Mouse (Mus musculus) liver, embryonic 11.5 days (tissue): ENCODE measurements around the gene Sgtb. TPM values are rescaled to one million over a fixed set of nuclear protein-coding genes. Genes with fewer than 3 reads are reported as not detected.
A peak's percentile ranks its signal among the peaks of the same experiment; 100 is the strongest.

Experiments
- ATAC-seq: fragments of 200-750 bp; cut with Nextera tagmentation; replicated peaks from 2 replicates; pipeline ENCODE4 v1.8.0; 2017; ENCODE audit warnings: moderate number of reproducible peaks, mild to moderate bottlenecking, moderate TSS enrichment, moderate library complexity; ENCODE audit not compliant: low FRiP score
- DNase-seq: peaks from one replicate; pipeline ENCODE4 v3.0.0-alpha.2; 2017; ENCODE audit warnings: low spot score
- H3K27ac ChIP-seq: fragments of 300-500 bp; sonication (generic); 2 replicates; pipeline ENCODE4 v1.5.1; 2014; ENCODE audit warnings: mild to moderate bottlenecking, low read depth, low read length, control low read depth
- H3K27me3 ChIP-seq: fragments of 300-500 bp; sonication (generic); replicated peaks from 2 replicates; pipeline ENCODE4 v1.6.1; 2014; ENCODE audit warnings: low read length, mixed read lengths; ENCODE audit not compliant: control insufficient read depth, insufficient read depth
- H3K36me3 ChIP-seq: fragments of 300-500 bp; sonication (generic); 2 replicates; pipeline ENCODE4 v1.6.1; 2014; ENCODE audit warnings: mild to moderate bottlenecking, low read length, moderate library complexity, mixed read lengths; ENCODE audit not compliant: control insufficient read depth, insufficient read depth
- H3K4me1 ChIP-seq: fragments of 300-500 bp; sonication (generic); replicated peaks from 2 replicates; pipeline ENCODE4 v1.6.1; 2014; ENCODE audit warnings: low read length, mixed read lengths; ENCODE audit not compliant: control insufficient read depth, insufficient read depth
- H3K4me2 ChIP-seq: fragments of 300-500 bp; sonication (generic); 2 replicates; pipeline ENCODE4 v1.6.1; 2014; ENCODE audit warnings: mild to moderate bottlenecking, control low read depth, moderate library complexity
- H3K4me3 ChIP-seq: fragments of 300-500 bp; sonication (generic); 2 replicates; pipeline ENCODE4 v1.5.1; 2014; ENCODE audit warnings: low read depth, low read length, control low read depth
- H3K9ac ChIP-seq: fragments of 300-500 bp; sonication (generic); 2 replicates; pipeline ENCODE4 v1.6.1; 2014; ENCODE audit warnings: low read depth, low read length, control low read depth
- H3K9me3 ChIP-seq: fragments of 300-500 bp; sonication (generic); 2 replicates; pipeline ENCODE4 v1.6.1; 2016; ENCODE audit warnings: low read length, inconsistent platforms, mixed read lengths; ENCODE audit not compliant: control insufficient read depth
- WGBS: fragments of 180-500 bp; shearing (Covaris S2); extraction: QIAGEN DNeasy Blood & Tissue Kit; methylation state at CpG from one replicate; pipeline ENCODE4 v1.1.7; 2014; 5-methylcytosine and 5-hydroxymethylcytosine counted together
- polyA plus RNA-seq: library from polyadenylated mRNA; unstranded; fragments of >200 nt; fragmentation: Nextera tagmentation; extraction: Ambion mirVana; gene quantifications from 2 replicates; pipeline ENCODE4 v1.2.1, GENCODE M21; 2014

The Sgtb gene
- polyA plus RNA-seq, 1 experiment from 2014 or later = 2.1 TPM

- no peak for ATAC-seq
- no peak overlapping the region for H3K27ac ChIP-seq
Observed at GRCm38 (mm10) chr13:104097190-104097589, 12.4 kb upstream of the Sgtb start.

GRCm38 (mm10) chr13:104100416-104100815, 9.1 kb upstream of the Sgtb start:
- DNase-seq (no peak), ATAC-seq (no peak)
- WGBS = 88% methylated on average over 4 of the region's 4 CpGs
- Histone ChIP-seq H3K27me3 (no peaks in the 10 kb centered on the region), H3K4me1 (no peaks in the 10 kb centered on the region), H3K36me3 (peaks cover 5% of the 10 kb centered on the region; the same call in 1 of the 2 replicates), H3K9ac (no peak overlapping the region), H3K27ac (no peak overlapping the region), H3K4me2 (no peak overlapping the region), H3K4me3 (no peak overlapping the region), H3K9me3 (no peaks in the 10 kb centered on the region)

More at GRCm38 (mm10) chr13:104097190-104097589, 12.4 kb upstream of the Sgtb start:
- H3K4me1 ChIP-seq = no peaks in the 10 kb centered on the region
- H3K4me2 ChIP-seq = no peak overlapping the region
- H3K36me3 ChIP-seq = no peaks in the 10 kb centered on the region
- no peaks in the 10 kb centered on the region for H3K9me3 ChIP-seq
- no peak overlapping the region for H3K4me3 ChIP-seq
- no peak for DNase-seq
- 83% methylated on average over 7 of the region's 7 CpGs for WGBS
- no peak overlapping the region for H3K9ac ChIP-seq
- no peaks in the 10 kb centered on the region for H3K27me3 ChIP-seq

- DNase-seq (no peak), ATAC-seq (no peak)
- H3K27ac ChIP-seq = no peak overlapping the region
- no peaks in the 10 kb centered on the region for H3K27me3 ChIP-seq
- no peaks in the 10 kb centered on the region for H3K4me1 ChIP-seq
- no peak overlapping the region for H3K4me3 ChIP-seq
- peaks cover 5% of the 10 kb centered on the region; the same call in 1 of the 2 replicates for H3K36me3 ChIP-seq
- H3K9me3 ChIP-seq = no peaks in the 10 kb centered on the region
- no peak overlapping the region for H3K4me2 ChIP-seq
- H3K9ac ChIP-seq = no peak overlapping the region
- WGBS = 76% methylated on average over 5 of the region's 5 CpGs
Observed at GRCm38 (mm10) chr13:104101606-104102235, 7.8 kb upstream of the Sgtb start.

- Histone ChIP-seq H3K4me1 (peaks cover 10% of the 10 kb centered on the region), H3K36me3 (peaks cover 5% of the 10 kb centered on the region; the same call in 1 of the 2 replicates), H3K9ac (peak overlapping the region; percentile 80), H3K9me3 (no peaks in the 10 kb centered on the region), H3K27me3 (no peaks in the 10 kb centered on the region), H3K27ac (peak overlapping the region; percentile 77), H3K4me3 (peak overlapping the region; percentile 81), H3K4me2 (peak overlapping the region; percentile 100)
- DNase-seq (peak; percentile 35), ATAC-seq (peak; percentile 54)
- 1% methylated on average over 24 of the region's 24 CpGs for WGBS
Observed at GRCm38 (mm10) chr13:104108651-104109287, 772 bp upstream of the Sgtb start.

- H3K9me3 ChIP-seq = no peaks in the 10 kb centered on the region
- 5% methylated on average over 38 of the region's 38 CpGs for WGBS
- H3K4me1 ChIP-seq = peaks cover 10% of the 10 kb centered on the region
- H3K9ac ChIP-seq = peak overlapping the region; percentile 50
- peak overlapping the region; percentile 100 for H3K4me2 ChIP-seq
- H3K27me3 ChIP-seq = no peaks in the 10 kb centered on the region
- H3K36me3 ChIP-seq = no peaks in the 10 kb centered on the region
- no peak overlapping the region for H3K27ac ChIP-seq
- ATAC-seq (peak; percentile 22), DNase-seq (no peak)
- H3K4me3 ChIP-seq = peak overlapping the region; percentile 81
Observed at GRCm38 (mm10) chr13:104109816-104110521, 428 bp downstream of the Sgtb start.

- 64% methylated on average over 7 of the region's 7 CpGs for whole genome bisulfite sequencing
- Histone ChIP-seq H3K36me3 (no peaks in the 10 kb centered on the region), H3K4me2 (peak overlapping the region; percentile 100), H3K4me3 (peak overlapping the region; percentile 81), H3K9me3 (no peaks in the 10 kb centered on the region), H3K9ac (no peak overlapping the region), H3K4me1 (peaks cover 10% of the 10 kb centered on the region), H3K27ac (no peak overlapping the region), H3K27me3 (no peaks in the 10 kb centered on the region)
- no peak for DNase-seq
- no peak for ATAC-seq
Observed at GRCm38 (mm10) chr13:104110526-104110925, 985 bp downstream of the Sgtb start.

- Histone ChIP-seq H3K4me1 (peaks cover 10% of the 10 kb centered on the region), H3K9ac (no peak overlapping the region), H3K27me3 (no peaks in the 10 kb centered on the region), H3K27ac (no peak overlapping the region), H3K4me2 (no peak overlapping the region), H3K9me3 (no peaks in the 10 kb centered on the region), H3K36me3 (no peaks in the 10 kb centered on the region), H3K4me3 (no peak overlapping the region)
- ATAC-seq = no peak
- 62% methylated on average over 12 of the region's 12 CpGs for WGBS
- no peak for DNase-seq
Observed at GRCm38 (mm10) chr13:104112266-104112900, 2.8 kb downstream of the Sgtb start.

- H3K4me1 ChIP-seq = peaks cover 7% of the 10 kb centered on the region
- H3K4me2 ChIP-seq = no peak overlapping the region
- H3K4me3 ChIP-seq = no peak overlapping the region
- H3K36me3 ChIP-seq = no peaks in the 10 kb centered on the region
- ATAC-seq (no peak), DNase-seq (no peak)
- no peaks in the 10 kb centered on the region for H3K27me3 ChIP-seq
- no peaks in the 10 kb centered on the region for H3K9me3 ChIP-seq
- 89% methylated on average over 4 of the region's 4 CpGs for WGBS
- H3K9ac ChIP-seq = no peak overlapping the region
- no peak overlapping the region for H3K27ac ChIP-seq
Observed at GRCm38 (mm10) chr13:104113782-104114181, 4.2 kb downstream of the Sgtb start.
